In genomic region chr4:154141009-154141867, GRCm38 (mm10) we compare ENCODE assay signal across 8 mouse cellular contexts. TPM values are rescaled to one million over a fixed set of nuclear protein-coding genes. Genes with fewer than 3 reads are reported as not detected.
DNase-seq lines count a peak whose midpoint lies in the region; ATAC-seq and TF ChIP-seq lines count a peak whose summit lies in the region.

No protein-coding gene starts in this region.

- no peak overlapping the region for H3K9ac ChIP-seq in embryonic facial prominence, embryonic 11.5 days (replicated peaks; ENCODE audit: low read length)
- no peak overlapping the region for H3K9ac ChIP-seq in intestine, embryonic 14.5 days (ENCODE audit: low read length)

- WGBS in kidney, adult 2 months = 3% methylated on average over 42 of the region's 42 CpGs
- WGBS in embryonic facial prominence, embryonic 11.5 days = 2% methylated on average over 42 of the region's 42 CpGs
- WGBS in intestine, embryonic 14.5 days = 2% methylated on average over 42 of the region's 42 CpGs

- no peaks in the 10 kb centered on the region for H3K9me3 ChIP-seq in embryonic facial prominence, embryonic 11.5 days (replicated peaks; ENCODE audit: control insufficient read depth, low read length)
- no peaks in the 10 kb centered on the region for H3K9me3 ChIP-seq in intestine, embryonic 14.5 days (ENCODE audit: control insufficient read depth, low read length)

- H3K27me3 ChIP-seq in kidney, adult 2 months (replicated peaks; ENCODE audit: control insufficient read depth, insufficient read depth, low read length) = peaks cover 13% of the 10 kb centered on the region
- peaks cover 48% of the 10 kb centered on the region for H3K27me3 ChIP-seq in embryonic facial prominence, embryonic 11.5 days (ENCODE audit: control insufficient read depth, insufficient read depth, low read length)
- peaks cover 56% of the 10 kb centered on the region for H3K27me3 ChIP-seq in intestine, embryonic 14.5 days (replicated peaks; ENCODE audit: control insufficient read depth, insufficient read depth, low read length)

- no peak for TF ChIP-seq POLR2A in kidney, adult 2 months (IDR thresholded peaks at IDR 0.05; ENCODE audit: low read depth, low read length)

- no peak for ATAC-seq in embryonic facial prominence, embryonic 11.5 days (replicated peaks; ENCODE audit: insufficient number of reproducible peaks, low FRiP score, low TSS enrichment, low read depth)
- ATAC-seq in intestine, embryonic 14.5 days (replicated peaks; ENCODE audit: low FRiP score, low TSS enrichment, low read depth) = no peak
- no peak for ATAC-seq in inflammation-experienced regulatory T-cells, adult 6 months

- no peak overlapping the region for H3K27ac ChIP-seq in kidney, adult 2 months (ENCODE audit: insufficient read depth, low read depth, low read length)
- H3K27ac ChIP-seq in embryonic facial prominence, embryonic 11.5 days (replicated peaks; ENCODE audit: low read depth, low read length) = no peak overlapping the region
- no peak overlapping the region for H3K27ac ChIP-seq in intestine, embryonic 14.5 days (ENCODE audit: low read depth)

- DNase-seq in kidney, adult 2 months = peak; percentile 14
- no peak for DNase-seq in kidney, adult 11 months
- peak; percentile 7 for DNase-seq in embryonic facial prominence, embryonic 11.5 days (ENCODE audit: low spot score)
- peak; percentile 65 for DNase-seq in intestine, embryonic 14.5 days (ENCODE audit: low spot score)
- peak; percentile 49 for DNase-seq in neural tube, embryonic 10.5 days (ENCODE audit: extremely low spot score, low spot score)
- no peak for DNase-seq in urinary bladder, adult 2 months (ENCODE audit: low spot score)
- DNase-seq in testis, postnatal 10 days (ENCODE audit: low spot score) = no peak

- H3K36me3 ChIP-seq in kidney, adult 2 months (ENCODE audit: control insufficient read depth, insufficient read depth, low read length) = no peaks in the 10 kb centered on the region
- no peaks in the 10 kb centered on the region for H3K36me3 ChIP-seq in embryonic facial prominence, embryonic 11.5 days (replicated peaks; ENCODE audit: control insufficient read depth, insufficient read depth, low read depth, low read length)
- H3K36me3 ChIP-seq in intestine, embryonic 14.5 days (ENCODE audit: control insufficient read depth, insufficient read depth, low read length) = peaks cover 3% of the 10 kb centered on the region

- H3K4me1 ChIP-seq in kidney, adult 2 months (ENCODE audit: control insufficient read depth, insufficient read depth, low read length) = peaks cover 6% of the 10 kb centered on the region; the same call in 1 of the 2 replicates
- peaks cover 10% of the 10 kb centered on the region for H3K4me1 ChIP-seq in embryonic facial prominence, embryonic 11.5 days (ENCODE audit: control insufficient read depth, insufficient read depth, low read length)
- H3K4me1 ChIP-seq in intestine, embryonic 14.5 days (replicated peaks; ENCODE audit: control insufficient read depth, insufficient read depth, low read length) = peaks cover 4% of the 10 kb centered on the region; the same call in 1 of the 2 replicates

- H3K4me2 ChIP-seq in embryonic facial prominence, embryonic 11.5 days (ENCODE audit: low read depth, low read length) = no peak overlapping the region
- peak overlapping the region; percentile 92; the same call in 1 of the 2 replicates for H3K4me2 ChIP-seq in intestine, embryonic 14.5 days (ENCODE audit: low read length)

- H3K4me3 ChIP-seq in kidney, adult 2 months (ENCODE audit: insufficient read depth, low read depth, low read length) = peak overlapping the region; percentile 34; the same call in 1 of the 2 replicates
- peak overlapping the region; percentile 3; the same call in 1 of the 2 replicates for H3K4me3 ChIP-seq in embryonic facial prominence, embryonic 11.5 days (ENCODE audit: low read depth, low read length)
- 0 out of 2 replicates have a peak overlapping the region, but pooled peaks have one; percentile 85 for H3K4me3 ChIP-seq in intestine, embryonic 14.5 days (ENCODE audit: low read depth, low read length)

- no peak for TF ChIP-seq CTCF in kidney, adult 2 months (conservative IDR thresholded peaks at IDR 0.05; ENCODE audit: insufficient read depth, insufficient read length, low read depth, low read length)

RNA-seq across cellular contexts. Expression of gene Wrap73, which starts 0.9 kb away (rescaled TPM):
- 18.4 and 18.7 TPM in 2 replicates for polyA plus RNA-seq in kidney, adult 2 months (2012; rRNA removed)
- 47.4 and 50.0 TPM in 2 replicates for polyA plus RNA-seq in embryonic facial prominence, embryonic 11.5 days (2014; fragmentation: Nextera tagmentation; extraction: Ambion mirVana)
- polyA plus RNA-seq in intestine, embryonic 14.5 days (2014; fragmentation: Nextera tagmentation; extraction: Ambion mirVana) = 32.7 and 37.4 TPM in 2 replicates
- polyA plus RNA-seq in urinary bladder, adult 2 months (2012; rRNA removed) = 12.1 and 13.2 TPM in 2 replicates
- polyA plus RNA-seq in inflammation-experienced regulatory T-cells, adult 6 months (2017; shearing (Covaris generic)) = 10 to 100 TPM; 24.9 to 35.1 (median 30.7) TPM

RNA-seq across cellular contexts. Expression of gene Trp73, which starts 1.2 kb away (rescaled TPM):
- polyA plus RNA-seq in kidney, adult 2 months (2012; rRNA removed) = 0.03 TPM in 2 replicates
- polyA plus RNA-seq in embryonic facial prominence, embryonic 11.5 days (2014; fragmentation: Nextera tagmentation; extraction: Ambion mirVana) = 0.84 and 1.1 TPM in 2 replicates
- polyA plus RNA-seq in intestine, embryonic 14.5 days (2014; fragmentation: Nextera tagmentation; extraction: Ambion mirVana) = 0.19 and 0.20 TPM in 2 replicates
- 0.03 TPM in 1 of 2 replicates, not detected in the other for polyA plus RNA-seq in urinary bladder, adult 2 months (2012; rRNA removed)
- under 1 TPM in 1 of 3 experiments, not detected in 2; 0.34 TPM for polyA plus RNA-seq in inflammation-experienced regulatory T-cells, adult 6 months (2017; shearing (Covaris generic))

RNA-seq across cellular contexts. Expression of gene Tprgl, which starts 19.2 kb away (rescaled TPM):
- polyA plus RNA-seq in kidney, adult 2 months (2012; rRNA removed) = 173 and 177 TPM in 2 replicates
- 117 and 134 TPM in 2 replicates for polyA plus RNA-seq in embryonic facial prominence, embryonic 11.5 days (2014; fragmentation: Nextera tagmentation; extraction: Ambion mirVana)
- 125 and 133 TPM in 2 replicates for polyA plus RNA-seq in intestine, embryonic 14.5 days (2014; fragmentation: Nextera tagmentation; extraction: Ambion mirVana)
- polyA plus RNA-seq in urinary bladder, adult 2 months (2012; rRNA removed) = 164 and 166 TPM in 2 replicates
- polyA plus RNA-seq in inflammation-experienced regulatory T-cells, adult 6 months (2017; shearing (Covaris generic)) = 10 to 100 TPM; 21.9 to 30.4 (median 25.3) TPM

RNA-seq across cellular contexts. Expression of gene Megf6, which starts 29.3 kb away (rescaled TPM):
- 0.55 and 1.2 TPM in 2 replicates for polyA plus RNA-seq in kidney, adult 2 months (2012; rRNA removed)
- 17.6 and 22.9 TPM in 2 replicates for polyA plus RNA-seq in embryonic facial prominence, embryonic 11.5 days (2014; fragmentation: Nextera tagmentation; extraction: Ambion mirVana)
- polyA plus RNA-seq in intestine, embryonic 14.5 days (2014; fragmentation: Nextera tagmentation; extraction: Ambion mirVana) = 16.1 and 17.1 TPM in 2 replicates
- 7.6 and 11.1 TPM in 2 replicates for polyA plus RNA-seq in urinary bladder, adult 2 months (2012; rRNA removed)
- polyA plus RNA-seq in inflammation-experienced regulatory T-cells, adult 6 months (2017; shearing (Covaris generic)) = not detected

Comparison
In these comparisons a context has a peak if more than half of its experiments do, and no peak if none do; other contexts are left out.
1. DNase-seq: peak in kidney, adult 2 months (single experiment), embryonic facial prominence, embryonic 11.5 days (single experiment), intestine, embryonic 14.5 days (single experiment) and neural tube, embryonic 10.5 days (single experiment); none in kidney, adult 11 months (single experiment), urinary bladder, adult 2 months (single experiment) and testis, postnatal 10 days (single experiment).
2. H3K4me3 ChIP-seq: peak in every context shown above with its lines; median percentile 85 in intestine, embryonic 14.5 days; 34 in kidney, adult 2 months; 3 in embryonic facial prominence, embryonic 11.5 days.